Mouse (Mus musculus) ovary, postnatal 10 days (tissue): ENCODE results near the gene Gm37240.

ENCODE experiments used
- DNase-seq: peaks from one replicate; pipeline ENCODE4 v3.0.0; 2022; ENCODE audit warnings: low spot score

Gm37240 gene

DNA sequence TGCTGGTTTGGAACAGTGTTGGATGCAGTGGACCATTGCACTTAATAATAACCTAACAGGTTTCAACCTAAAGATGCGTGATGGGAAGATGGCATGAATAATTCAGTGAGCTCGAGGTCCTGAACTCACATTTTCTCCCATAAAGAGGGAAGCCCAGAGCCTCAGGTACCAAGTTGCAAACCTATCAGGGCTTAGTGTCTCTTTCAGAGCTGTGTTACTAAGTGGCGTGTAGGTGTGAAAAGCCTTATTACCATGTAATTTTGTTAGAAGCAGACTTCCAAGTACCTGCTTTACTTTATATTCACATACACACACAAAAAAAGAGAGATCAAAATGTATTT lies 548.6 kb downstream of the Gm37240 start:
- DNase-seq, result no peak

DNA sequence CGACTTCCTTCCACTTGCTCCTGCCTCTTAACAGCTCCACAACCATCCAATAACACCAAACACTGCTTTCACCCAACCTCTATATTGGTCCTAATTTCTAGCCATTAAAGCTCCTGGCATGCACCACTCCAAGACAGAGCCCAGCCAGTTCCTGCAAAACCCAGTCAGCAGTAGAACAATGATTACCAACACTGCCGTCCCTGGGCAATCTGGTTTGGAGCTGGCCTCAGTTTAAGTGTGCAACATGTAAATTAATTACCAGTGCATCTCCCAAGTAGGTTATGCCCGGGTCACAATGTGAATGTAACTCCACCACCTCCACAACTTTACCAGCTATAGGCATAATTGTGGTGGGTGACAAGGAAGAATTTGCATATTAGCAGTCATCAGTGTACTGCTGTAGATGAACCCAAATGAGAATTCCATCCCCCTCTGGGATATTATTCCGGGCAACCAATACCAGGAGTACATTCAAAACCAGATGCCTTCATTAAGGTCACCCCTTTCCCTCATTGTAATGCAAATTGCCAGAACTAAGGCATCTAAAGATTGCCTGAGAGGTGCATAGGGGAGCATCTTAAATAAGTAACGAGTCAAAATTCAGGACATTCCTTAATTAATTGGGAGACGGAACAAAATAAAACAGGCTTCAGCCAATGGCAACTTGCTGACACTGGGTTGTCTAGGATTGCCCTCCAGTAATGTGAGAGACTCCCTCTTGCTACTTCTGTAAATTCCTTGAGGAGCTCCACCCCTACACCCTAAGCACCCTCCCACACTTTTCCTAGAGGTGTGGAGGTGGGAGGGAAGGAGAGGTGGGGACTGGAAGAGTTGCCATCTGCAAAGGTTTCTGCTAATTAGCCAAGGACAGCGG lies 549.2 kb downstream of the Gm37240 start:
- DNase-seq, result no peak

GRCm38 (mm10) chr3:85335517-85335916 lies 551.8 kb downstream of the Gm37240 start:
- no peak for DNase-seq

DNA sequence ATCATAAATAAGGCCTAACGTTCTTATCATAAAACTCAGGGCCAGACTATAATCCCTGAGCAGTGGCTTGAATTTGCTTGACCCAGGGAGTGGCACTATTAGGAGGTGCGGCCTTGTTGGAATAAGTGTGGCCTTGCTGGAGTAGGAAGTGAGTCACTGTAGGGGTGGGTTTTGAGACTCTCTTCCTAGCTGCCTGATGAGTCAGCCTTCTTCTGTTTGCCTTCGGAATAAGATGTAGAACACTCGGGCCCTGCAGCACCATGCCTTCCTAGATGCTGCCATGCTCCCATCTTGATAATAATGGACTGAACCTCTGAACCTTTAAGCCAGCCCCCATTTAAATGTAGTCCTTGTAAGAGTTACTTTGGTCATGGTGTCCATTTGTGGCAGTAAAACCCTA lies 555.0 kb downstream of the Gm37240 start:
- no peak for DNase-seq

DNA sequence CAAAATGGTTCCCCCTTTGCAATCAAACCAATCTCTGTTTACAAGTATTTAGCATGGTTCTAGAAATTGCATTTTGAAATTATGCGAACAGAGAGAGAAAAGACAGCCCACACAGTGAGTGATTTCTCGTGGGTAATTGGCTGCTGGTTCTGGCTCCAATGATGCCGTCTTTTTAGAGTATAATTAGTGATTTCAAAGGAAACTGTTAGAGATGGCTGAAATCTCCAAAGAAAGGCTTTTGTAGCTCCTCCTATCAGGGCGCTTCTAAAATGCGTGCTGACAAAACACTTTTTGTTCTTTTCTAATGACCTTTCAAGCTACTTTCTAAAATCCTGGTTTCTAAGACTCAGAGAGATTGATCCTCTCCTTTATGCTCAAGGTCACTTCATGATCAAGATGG lies 569.1 kb downstream of the Gm37240 start:
- no peak for DNase-seq

- DNase-seq, result no peak
Observed at GRCm38 (mm10) chr3:85317306-85317705, 570.0 kb downstream of the Gm37240 start.

GRCm38 (mm10) chr3:85314961-85315360 lies 572.4 kb downstream of the Gm37240 start:
- no peak for DNase-seq

DNA sequence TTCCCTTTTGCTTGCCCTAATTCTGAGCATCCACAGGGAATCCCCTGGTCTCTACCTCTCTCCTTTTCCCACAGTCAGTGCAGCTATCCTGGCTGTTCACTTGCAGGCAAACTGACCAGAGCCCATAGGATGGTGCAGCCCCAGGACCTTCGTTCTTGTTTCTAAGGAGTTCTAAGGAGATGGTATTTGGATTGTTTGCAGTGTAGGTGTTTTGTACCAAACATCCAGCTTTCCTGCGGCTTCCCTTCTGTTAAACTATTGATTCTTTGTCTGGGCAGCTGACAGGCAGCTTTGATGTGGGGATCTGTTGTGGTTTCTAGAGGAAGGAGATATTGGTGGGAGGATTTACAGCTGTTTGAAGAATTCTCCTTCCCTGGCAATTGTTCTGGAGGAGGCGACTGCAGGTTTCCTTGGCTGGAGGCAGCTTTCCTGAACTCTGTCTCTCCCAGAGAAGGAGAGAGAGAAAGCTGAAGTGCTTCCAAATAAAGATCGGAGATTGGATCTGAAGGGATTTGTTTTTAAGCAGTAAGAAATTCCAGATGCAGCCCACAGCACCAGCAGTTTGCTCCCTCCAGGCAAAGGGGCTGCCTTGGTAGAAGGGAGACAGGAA lies 573.6 kb downstream of the Gm37240 start:
- no peak for DNase-seq

GRCm38 (mm10) chr3:85311176-85311575 lies 576.1 kb downstream of the Gm37240 start:
- no peak for DNase-seq

- DNase-seq, result no peak
Observed at GRCm38 (mm10) chr3:85310401-85310989, 576.8 kb downstream of the Gm37240 start.

GRCm38 (mm10) chr3:85309168-85309567 lies 578.1 kb downstream of the Gm37240 start:
- no peak for DNase-seq

GRCm38 (mm10) chr3:85308706-85309105 lies 578.6 kb downstream of the Gm37240 start:
- DNase-seq, result no peak

DNA sequence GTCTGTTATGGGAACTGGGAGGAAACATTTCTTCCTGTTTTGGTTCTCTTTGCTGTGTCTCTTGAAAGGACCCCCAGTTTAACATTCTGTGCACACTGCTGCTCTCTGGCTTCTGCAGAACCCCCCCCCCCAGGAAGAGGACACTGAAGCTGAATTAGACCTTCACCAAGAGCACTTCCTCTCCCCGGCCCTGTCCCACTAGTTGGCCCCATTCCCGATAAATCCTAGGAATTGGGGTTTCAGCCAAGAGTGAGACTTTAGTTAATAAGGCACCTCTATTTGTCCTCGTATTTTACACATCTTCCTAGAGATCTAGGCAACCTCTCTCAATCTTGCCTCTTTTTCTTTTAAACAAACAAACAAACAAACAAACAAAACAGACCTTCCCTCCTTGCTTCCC lies 585.5 kb downstream of the Gm37240 start:
- DNase-seq, result no peak

DNA sequence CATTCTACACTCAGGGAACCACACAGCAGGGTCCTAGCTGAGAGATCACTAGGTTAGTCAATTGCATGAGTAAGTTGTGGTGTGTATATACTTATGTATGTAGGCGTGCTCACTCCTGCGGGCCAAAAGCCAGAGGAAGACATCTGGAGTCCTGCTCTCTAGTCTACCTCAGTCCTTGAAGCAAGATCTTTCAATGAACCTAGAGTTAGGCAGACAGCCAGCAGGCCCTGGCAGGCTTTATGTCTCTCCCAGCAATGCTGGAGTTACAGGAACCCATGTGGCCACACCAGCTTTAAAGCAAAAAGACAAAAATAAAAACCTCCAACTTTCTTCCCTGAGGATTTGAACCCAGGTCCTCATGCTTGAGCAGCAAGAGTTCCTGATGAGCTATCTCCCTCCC lies 586.0 kb downstream of the Gm37240 start:
- DNase-seq, result no peak

- no peak for DNase-seq
Observed at GRCm38 (mm10) chr3:85299649-85300550, 587.4 kb downstream of the Gm37240 start.

GRCm38 (mm10) chr3:85295229-85295628 lies 592.1 kb downstream of the Gm37240 start:
- no peak for DNase-seq

DNA sequence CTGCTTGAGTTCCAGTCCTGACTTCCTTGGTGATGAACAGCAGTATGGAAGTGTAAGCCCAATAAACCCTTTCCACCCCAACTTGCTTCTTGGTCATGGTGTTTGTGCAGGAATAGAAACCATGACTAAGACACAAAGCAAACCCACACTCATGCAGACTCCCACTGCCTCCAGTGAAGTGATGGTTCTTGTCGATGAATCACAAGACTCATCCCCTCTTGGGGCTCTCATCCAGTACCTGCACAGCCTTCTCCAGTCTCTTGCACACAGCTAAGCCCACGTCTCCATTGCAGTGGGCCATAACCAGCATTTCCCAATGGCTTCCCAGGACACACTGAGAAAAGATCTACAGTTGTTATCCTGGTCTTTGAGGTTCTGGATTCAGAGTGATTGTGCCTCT lies 599.7 kb downstream of the Gm37240 start:
- DNase-seq, result no peak

DNA sequence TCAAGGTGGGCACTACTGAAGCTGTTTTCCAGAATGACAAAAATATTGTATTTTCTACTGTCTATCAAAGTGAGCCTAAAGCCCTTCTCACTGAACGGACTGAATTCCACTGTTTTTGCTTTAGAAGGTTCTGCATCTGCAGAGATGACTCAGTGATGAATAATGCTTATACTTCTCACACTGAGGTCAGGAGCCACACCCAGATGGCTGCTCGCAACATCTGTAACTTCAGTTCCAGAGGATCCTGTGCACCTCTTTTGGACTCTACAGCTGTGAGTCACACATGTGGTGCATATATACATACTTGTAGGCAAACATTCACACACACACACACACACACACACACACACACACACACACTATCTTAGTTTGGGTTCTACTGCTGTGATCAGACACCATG lies 602.8 kb downstream of the Gm37240 start:
- no peak for DNase-seq

DNA sequence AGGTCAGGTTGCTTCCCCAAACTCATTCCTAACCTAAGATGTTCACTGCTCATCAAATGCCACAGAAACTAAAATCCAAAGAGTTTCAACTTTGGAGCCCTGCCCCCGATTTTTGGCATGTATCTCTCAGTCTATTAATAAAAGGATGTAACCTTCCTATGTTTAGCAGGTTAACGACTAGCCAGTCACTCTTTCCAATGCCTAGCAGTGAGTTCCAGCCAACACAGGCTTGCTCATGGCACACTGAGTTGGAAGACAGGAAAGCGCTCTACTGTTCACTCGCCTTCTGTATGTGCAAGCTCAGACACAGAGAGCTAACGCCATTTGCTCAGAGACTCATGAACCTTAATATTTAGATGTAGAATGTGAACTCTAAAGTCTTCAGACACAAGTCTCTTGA lies 604.5 kb downstream of the Gm37240 start:
- DNase-seq, result no peak

DNA sequence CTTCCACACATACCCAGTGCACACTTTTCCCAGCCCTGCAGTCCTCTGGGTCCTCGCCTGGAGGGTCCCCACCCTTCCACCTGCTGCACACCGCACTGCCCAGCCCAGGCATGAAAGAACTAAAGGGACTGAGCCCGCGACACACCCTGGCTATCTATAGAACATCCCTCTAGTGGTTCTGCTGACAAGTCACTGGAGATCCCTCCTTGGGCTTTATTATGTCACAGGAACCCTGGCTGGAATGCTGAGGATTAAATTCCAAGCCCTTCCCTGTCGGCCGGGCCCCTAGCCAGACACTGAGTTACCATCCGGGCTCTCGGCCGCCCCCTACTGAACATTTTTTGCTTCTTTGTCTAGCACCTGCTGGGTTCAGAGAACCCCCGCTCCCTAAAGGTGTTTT lies 612.2 kb downstream of the Gm37240 start:
- no peak for DNase-seq

DNA sequence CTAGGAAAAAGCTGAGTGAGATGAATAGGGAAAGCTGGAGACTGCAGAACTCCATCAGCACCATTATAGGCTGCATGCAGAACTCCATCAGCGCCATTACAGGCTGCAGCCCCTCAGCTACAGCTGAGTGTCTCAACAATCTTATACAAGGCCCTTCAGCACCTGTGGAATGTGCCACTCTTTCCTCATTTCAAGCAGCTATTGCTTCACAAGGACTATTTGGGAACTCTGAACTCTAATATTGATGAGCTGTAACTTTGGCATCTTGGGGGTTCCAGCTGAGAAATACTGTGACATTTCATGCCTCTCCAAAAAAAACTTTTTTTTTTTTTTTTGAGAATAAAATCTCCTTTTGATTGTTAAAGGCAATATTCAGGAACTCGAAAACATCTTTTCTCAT lies 615.8 kb downstream of the Gm37240 start:
- no peak for DNase-seq

GRCm38 (mm10) chr3:85264963-85265362 lies 622.4 kb downstream of the Gm37240 start:
- DNase-seq, result no peak
